Mouse (Mus musculus) MEL (cell line): ENCODE measurements around the gene Ccdc146. TPM values are rescaled to one million over a fixed set of nuclear protein-coding genes. Genes with fewer than 3 reads are reported as not detected.
A peak's percentile ranks its signal among the peaks of the same experiment; 100 is the strongest.

Source experiments
- DNase-seq: peaks from one replicate; pipeline ENCODE4 v3.0.0; 2011; ENCODE audit warnings: low read depth, low spot score
- H3K27ac ChIP-seq: 2 replicates; pipeline ENCODE4 v1.5.1; 2012; ENCODE audit warnings: low read depth, mild to moderate bottlenecking, control low read depth, low read length, moderate library complexity; ENCODE audit not compliant: control insufficient read depth
- H3K27me3 ChIP-seq, 2 experiments: fragments of 150-350 bp in 1 of 2; sonication (generic) in 1 of 2; 2 replicates each; pipeline ENCODE4 v1.6.1; 2012; ENCODE audit warnings: low read length in 2 of 2, mild to moderate bottlenecking in 2 of 2, improper control_type of control experiment in 1 of 2, moderate library complexity in 1 of 2; ENCODE audit not compliant: insufficient read depth in 2 of 2, control insufficient read depth in 1 of 2
- H3K36me3 ChIP-seq, 2 experiments: 2 replicates each; pipeline ENCODE4 v1.6.1; 2012 to 2014; ENCODE audit warnings: low read length in 2 of 2, improper control_type of control experiment in 1 of 2, inconsistent platforms in 1 of 2, mild to moderate bottlenecking in 1 of 2; ENCODE audit not compliant: insufficient read depth in 2 of 2, control insufficient read depth in 1 of 2
- H3K4me1 ChIP-seq, 2 experiments: fragments of 150-350 bp in 1 of 2; sonication (generic) in 1 of 2; 2 replicates each; pipeline ENCODE4 v1.6.1; 2012; ENCODE audit warnings: low read length in 2 of 2, improper control_type of control experiment in 1 of 2, mild to moderate bottlenecking in 1 of 2; ENCODE audit not compliant: insufficient read depth in 2 of 2, control insufficient read depth in 1 of 2
- H3K4me3 ChIP-seq, 2 experiments: fragments of 150-350 bp in 1 of 2; sonication (generic) in 1 of 2; 2 replicates each; pipeline ENCODE4 v1.5.1; 2012; ENCODE audit warnings: low read depth in 2 of 2, low read length in 2 of 2, mild to moderate bottlenecking in 2 of 2, moderate library complexity in 2 of 2, control low read depth in 1 of 2, improper control_type of control experiment in 1 of 2; ENCODE audit not compliant: control insufficient read depth in 1 of 2, insufficient read depth in 1 of 2
- H3K79me2 ChIP-seq: 2 replicates; pipeline ENCODE4 v1.6.1; 2012; ENCODE audit warnings: mild to moderate bottlenecking, low read length, moderate library complexity; ENCODE audit not compliant: control insufficient read depth, poor library complexity, insufficient read depth
- H3K9ac ChIP-seq: 2 replicates; pipeline ENCODE4 v1.6.1; 2012; ENCODE audit warnings: low read depth, mild to moderate bottlenecking, control low read depth, low read length, moderate library complexity; ENCODE audit not compliant: control insufficient read depth, poor library complexity, severe bottlenecking
- H3K9me3 ChIP-seq: fragments of 150-350 bp; sonication (generic); replicated peaks from 2 replicates; pipeline ENCODE4 v1.6.1; 2012; ENCODE audit warnings: mild to moderate bottlenecking, low read length, improper control_type of control experiment, moderate library complexity; ENCODE audit not compliant: insufficient read depth
- BHLHE40 ChIP-seq: IDR thresholded peaks from 2 replicates; pipeline ENCODE4 v1.6.1; 2012; ENCODE audit warnings: low read depth, mild to moderate bottlenecking, inconsistent platforms, low read length, improper control_type of control experiment, borderline replicate concordance
- CHD1 ChIP-seq: IDR thresholded peaks from 2 replicates; pipeline ENCODE4 v1.6.1; 2012; ENCODE audit warnings: low read depth, mild to moderate bottlenecking, inconsistent platforms, low read length, improper control_type of control experiment
- E2F4 ChIP-seq: IDR thresholded peaks from 2 replicates; pipeline ENCODE4 v1.6.1; 2011; ENCODE audit warnings: low read depth, low read length, improper control_type of control experiment, borderline replicate concordance
- ELF1 ChIP-seq: IDR thresholded peaks from 2 replicates; pipeline ENCODE4 v1.6.1; 2014; ENCODE audit warnings: low read depth, mild to moderate bottlenecking, inconsistent platforms, low read length, improper control_type of control experiment, moderate library complexity
- EP300 ChIP-seq, 2 experiments: IDR thresholded peaks; 2 replicates each; pipeline ENCODE4 v1.6.1; 2011; ENCODE audit warnings: improper control_type of control experiment in 2 of 2, low read length in 2 of 2, low read depth in 1 of 2, mild to moderate bottlenecking in 1 of 2
- ETS1 ChIP-seq: IDR thresholded peaks from 2 replicates; pipeline ENCODE4 v1.6.1; 2012; ENCODE audit warnings: low read depth, mild to moderate bottlenecking, inconsistent platforms, low read length, improper control_type of control experiment, moderate library complexity
- GABPA ChIP-seq: IDR thresholded peaks from 2 replicates; pipeline ENCODE4 v1.6.1; 2012; ENCODE audit warnings: low read depth, mild to moderate bottlenecking, inconsistent platforms, low read length, improper control_type of control experiment, moderate library complexity
- GATA1 ChIP-seq: IDR thresholded peaks from 2 replicates; pipeline ENCODE4 v1.6.1; 2011; ENCODE audit warnings: low read depth, low read length, improper control_type of control experiment
- HCFC1 ChIP-seq: IDR thresholded peaks from 2 replicates; pipeline ENCODE4 v1.6.1; 2012; ENCODE audit warnings: low read depth, mild to moderate bottlenecking, inconsistent platforms, low read length, improper control_type of control experiment, moderate library complexity
- JUND ChIP-seq: IDR thresholded peaks from 2 replicates; pipeline ENCODE4 v1.6.1; 2011; ENCODE audit warnings: low read depth, mild to moderate bottlenecking, improper control_type of control experiment, low read length
- MAFK ChIP-seq: IDR thresholded peaks from 2 replicates; pipeline ENCODE4 v1.6.1; 2011; ENCODE audit warnings: low read depth, mild to moderate bottlenecking, low read length, improper control_type of control experiment, borderline replicate concordance
- MAX ChIP-seq: IDR thresholded peaks from 2 replicates; pipeline ENCODE4 v1.6.1; 2011; ENCODE audit warnings: low read length, improper control_type of control experiment
- MAZ ChIP-seq: IDR thresholded peaks from 2 replicates; pipeline ENCODE4 v1.6.1; 2012; ENCODE audit warnings: low read depth, mild to moderate bottlenecking, inconsistent platforms, low read length, improper control_type of control experiment
- MEF2A ChIP-seq: IDR thresholded peaks from 2 replicates; pipeline ENCODE4 v1.6.1; 2014; ENCODE audit warnings: low read depth, mild to moderate bottlenecking, inconsistent platforms, low read length, improper control_type of control experiment; ENCODE audit not compliant: poor library complexity, insufficient replicate concordance, severe bottlenecking; ENCODE audit errors: extremely low read depth
- MXI1 ChIP-seq: IDR thresholded peaks from 2 replicates; pipeline ENCODE4 v1.6.1; 2011; ENCODE audit warnings: mild to moderate bottlenecking, low read depth, low read length, improper control_type of control experiment
- MYC ChIP-seq: IDR thresholded peaks from 2 replicates; pipeline ENCODE4 v1.6.1; 2011; ENCODE audit warnings: low read depth, mild to moderate bottlenecking, low read length, improper control_type of control experiment, moderate library complexity
- NELFE ChIP-seq: IDR thresholded peaks from 2 replicates; pipeline ENCODE4 v1.6.1; 2011; ENCODE audit warnings: low read depth, low read length, improper control_type of control experiment
- POLR2A ChIP-seq, 2 experiments: IDR thresholded peaks; 2 replicates each; pipeline ENCODE4 v1.6.1; 2011 to 2012; ENCODE audit warnings: low read length in 2 of 2, mild to moderate bottlenecking in 2 of 2, control low read depth in 1 of 2, improper control_type of control experiment in 1 of 2, low read depth in 1 of 2, moderate library complexity in 1 of 2; ENCODE audit not compliant: control insufficient read depth in 1 of 2, insufficient read depth in 1 of 2, poor library complexity in 1 of 2
- POLR2AphosphoS5 ChIP-seq: IDR thresholded peaks from 2 replicates; pipeline ENCODE4 v1.6.1; 2012; ENCODE audit warnings: low read depth, borderline replicate concordance, mild to moderate bottlenecking, inconsistent platforms, low read length, moderate library complexity, mixed read lengths
- RAD21 ChIP-seq: IDR thresholded peaks from 2 replicates; pipeline ENCODE4 v1.6.1; 2011; ENCODE audit warnings: mild to moderate bottlenecking, low read depth, low read length, improper control_type of control experiment
- RCOR1 ChIP-seq: IDR thresholded peaks from 2 replicates; pipeline ENCODE4 v1.6.1; 2012; ENCODE audit warnings: low read depth, mild to moderate bottlenecking, inconsistent platforms, low read length, improper control_type of control experiment
- TAL1 ChIP-seq: IDR thresholded peaks from 2 replicates; pipeline ENCODE4 v1.6.1; 2012; ENCODE audit warnings: mild to moderate bottlenecking, inconsistent platforms, low read length, moderate library complexity, mixed read lengths
- TBP ChIP-seq: IDR thresholded peaks from 2 replicates; pipeline ENCODE4 v1.8.0; 2011; ENCODE audit warnings: low read depth, low read length, improper control_type of control experiment
- TCF12 ChIP-seq: IDR thresholded peaks from 2 replicates; pipeline ENCODE4 v1.6.1; 2014; ENCODE audit warnings: low read depth, mild to moderate bottlenecking, inconsistent platforms, low read length, improper control_type of control experiment, moderate library complexity
- ZNF384 ChIP-seq: IDR thresholded peaks from 2 replicates; pipeline ENCODE4 v1.6.1; 2012; ENCODE audit warnings: low read depth, mild to moderate bottlenecking, inconsistent platforms, low read length, improper control_type of control experiment
- polyA plus RNA-seq, 2 experiments: library from polyadenylated mRNA; stranded (reverse) in 1 of 2; unstranded in 1 of 2; fragments of >175 nt in 1 of 2; fragments of >200 nt in 1 of 2; gene quantifications; 2 replicates each; pipeline versions ENCODE4 v1.2.1 to v1.2.4; 2012; ENCODE audit warnings: low replicate concordance in 2 of 2, low read depth in 1 of 2; ENCODE audit not compliant: insufficient read length in 2 of 2, insufficient read depth in 1 of 2, missing spikeins in 1 of 2
- total RNA-seq: library from RNA; depleted of rRNA; stranded (reverse); fragments of 300-350 nt; gene quantifications from 2 replicates; pipeline ENCODE4 v1.2.3, GENCODE M21; 2012

Gene Ccdc146
- total and polyA plus RNA-seq, 3 experiments = 0.35 to 0.45 TPM; not detected in 1

DNA sequence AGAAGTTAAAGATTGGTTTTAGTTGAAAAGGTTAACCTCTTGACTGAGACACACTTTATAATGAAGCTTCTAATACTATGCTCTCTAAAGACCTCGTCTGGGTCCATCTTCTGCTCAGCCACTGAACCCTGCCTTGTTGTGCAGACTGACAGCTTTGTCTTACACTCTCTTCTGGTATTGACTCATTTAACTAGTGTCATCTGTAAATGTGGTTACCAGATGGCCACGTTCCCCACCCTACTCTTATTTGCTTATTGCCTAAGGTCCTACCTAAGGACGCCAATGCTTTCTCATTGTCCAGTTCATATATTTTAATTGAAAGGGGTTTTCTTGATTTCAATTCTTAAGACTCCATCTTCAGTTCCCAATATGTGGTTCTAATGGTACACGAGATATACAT lies 35.6 kb downstream of the Ccdc146 start:
- DNase-seq = no peak

DNA sequence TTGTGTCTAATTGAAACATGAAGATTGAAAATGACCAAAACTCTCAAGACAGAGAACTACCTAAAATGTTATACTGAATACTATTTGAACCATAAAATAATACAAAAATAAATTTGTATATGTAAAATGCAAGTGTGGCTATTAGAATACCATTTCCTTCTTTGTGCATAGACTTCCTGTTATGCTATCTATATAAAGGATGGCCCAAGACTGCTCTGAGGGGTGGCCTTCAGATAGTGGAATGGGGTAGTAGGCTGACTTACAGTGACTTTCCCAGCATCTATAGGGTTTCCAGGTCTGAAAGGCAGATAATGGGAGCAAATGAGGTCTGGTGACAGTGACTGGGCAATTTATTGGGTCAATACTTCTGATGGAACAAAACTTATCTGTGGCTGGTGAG lies 37.1 kb downstream of the Ccdc146 start:
- Histone ChIP-seq H3K4me3 (peak overlapping the region in 1 of 2 experiments; percentile 45; a peak in 2 of 4 replicates), H3K9ac (no peak overlapping the region), H3K36me3 (peaks cover 0 to 48% of the 10 kb centered on the region in 2 experiments; a peak in 2 of 4 replicates), H3K9me3 (no peaks in the 10 kb centered on the region), H3K27ac (0 out of 2 replicates have a peak overlapping the region, but pooled peaks have one; percentile 1), H3K79me2 (no peaks in the 10 kb centered on the region; the same call in 1 of the 2 replicates), H3K27me3 (no peaks in the 10 kb centered on the region), H3K4me1 (peaks cover 23 to 37% of the 10 kb centered on the region in 2 experiments)
- DNase-seq = peak; percentile 77
- TF ChIP-seq GATA1 (peak; percentile 63), NELFE (no peak), EP300 (IDR thresholded peaks at IDR 0.05; ENCODE audit: low read depth in 1 of 2, low read length in 2 of 2) (peak; percentile 39 to 42; a peak in 2 of 4 replicates), BHLHE40 (no peak), TAL1 (peak; percentile 17), TBP (peak; percentile 77), ELF1 (0 out of 2 replicates have a peak, but pooled peaks have one; percentile 56)

More for the DNA sequence above, 35.6 kb downstream of the Ccdc146 start:
- H3K27me3 ChIP-seq = no peaks in the 10 kb centered on the region
- H3K4me1 ChIP-seq = peaks cover 27 to 34% of the 10 kb centered on the region in 2 experiments
- H3K4me3 ChIP-seq = no peak overlapping the region
- H3K9ac ChIP-seq = no peak overlapping the region
- no peak for TF ChIP-seq JUND
- no peak for TF ChIP-seq E2F4
- no peak for TF ChIP-seq HCFC1
- no peak for TF ChIP-seq MAZ
- TF ChIP-seq CHD1 = no peak
- no peak for TF ChIP-seq ETS1
- no peak for TF ChIP-seq GABPA
- no peak for TF ChIP-seq POLR2AphosphoS5
- TF ChIP-seq MAFK = no peak
- TF ChIP-seq MYC = no peak
- TF ChIP-seq POLR2A (IDR thresholded peaks at IDR 0.05; ENCODE audit: control insufficient read depth in 1 of 2, insufficient read depth in 1 of 2, low read depth in 1 of 2, low read length in 2 of 2, poor library complexity in 1 of 2) = no peak
- TF ChIP-seq RCOR1 = no peak
- TF ChIP-seq MEF2A = no peak
- no peak for TF ChIP-seq RAD21
- no peak for TF ChIP-seq EP300 (IDR thresholded peaks at IDR 0.05; ENCODE audit: low read depth in 1 of 2, low read length in 2 of 2)
- no peak for TF ChIP-seq ZNF384
- no peak for TF ChIP-seq TCF12
- no peak for TF ChIP-seq MAX
- no peak for TF ChIP-seq MXI1
- peaks cover 0 to 51% of the 10 kb centered on the region in 2 experiments; a peak in 2 of 4 replicates for H3K36me3 ChIP-seq
- no peaks in the 10 kb centered on the region; the same call in none of the 2 replicates for H3K79me2 ChIP-seq
- no peak overlapping the region for H3K27ac ChIP-seq
- H3K9me3 ChIP-seq = no peaks in the 10 kb centered on the region
